Mouse (Mus musculus): ENCODE measurements around the gene Zfp712. TPM values are rescaled to one million over a fixed set of nuclear protein-coding genes. Genes with fewer than 3 reads are reported as not detected.

Zfp712 gene
- polyA plus RNA-seq, 1 experiment = 0.73 TPM

- Histone ChIP-seq H3K27ac (ENCODE audit: control insufficient read depth, insufficient read depth, low read length) (no peak overlapping the region), H3K4me1 (replicated peaks; ENCODE audit: control insufficient read depth, insufficient read depth, low read length) (peaks cover 4% of the 10 kb centered on the region; the same call in 1 of the 2 replicates), H3K4me3 (ENCODE audit: control insufficient read depth, insufficient read depth, low read length) (no peak overlapping the region), H3K27me3 (ENCODE audit: control insufficient read depth, insufficient read depth, low read length) (no peaks in the 10 kb centered on the region), H3K36me3 (ENCODE audit: control insufficient read depth, insufficient read depth, low read length) (no peaks in the 10 kb centered on the region)
- TF ChIP-seq CTCF (IDR thresholded peaks at IDR 0.05; ENCODE audit: borderline replicate concordance, control insufficient read depth, extremely low read depth, insufficient read depth, low read length, poor library complexity) (no peak), POLR2A (IDR thresholded peaks at IDR 0.05; ENCODE audit: control insufficient read depth, extremely low read depth, insufficient read depth, low read length, poor library complexity) (no peak)
- no peak for DNase-seq
- 59% methylated on average over 1 of the region's 1 CpGs for WGBS
Measured at GRCm38 (mm10) chr13:67081946-67082345, 21.0 kb upstream of the Zfp712 start.

- DNase-seq = peak; percentile 58
- Histone ChIP-seq H3K27me3 (ENCODE audit: control insufficient read depth, insufficient read depth, low read length) (no peaks in the 10 kb centered on the region), H3K4me3 (ENCODE audit: control insufficient read depth, insufficient read depth, low read length) (peak overlapping the region; percentile 98), H3K27ac (ENCODE audit: control insufficient read depth, insufficient read depth, low read length) (peak overlapping the region; percentile 67; the same call in 1 of the 2 replicates), H3K4me1 (replicated peaks; ENCODE audit: control insufficient read depth, insufficient read depth, low read length) (peaks cover 4% of the 10 kb centered on the region; the same call in 1 of the 2 replicates), H3K36me3 (ENCODE audit: control insufficient read depth, insufficient read depth, low read length) (no peaks in the 10 kb centered on the region)
- TF ChIP-seq CTCF (IDR thresholded peaks at IDR 0.05; ENCODE audit: borderline replicate concordance, control insufficient read depth, extremely low read depth, insufficient read depth, low read length, poor library complexity) = no peak
- no peak for TF ChIP-seq POLR2A (IDR thresholded peaks at IDR 0.05; ENCODE audit: control insufficient read depth, extremely low read depth, insufficient read depth, low read length, poor library complexity)
- 1% methylated on average over 24 of the region's 24 CpGs for WGBS
Measured at GRCm38 (mm10) chr13:67081142-67081713, 20.3 kb upstream of the Zfp712 start.

GRCm38 (mm10) chr13:67077244-67077643, 16.3 kb upstream of the Zfp712 start:
- Histone ChIP-seq H3K4me1 (replicated peaks; ENCODE audit: control insufficient read depth, insufficient read depth, low read length) (peaks cover 4% of the 10 kb centered on the region; the same call in 1 of the 2 replicates), H3K36me3 (ENCODE audit: control insufficient read depth, insufficient read depth, low read length) (peaks cover 7% of the 10 kb centered on the region), H3K4me3 (ENCODE audit: control insufficient read depth, insufficient read depth, low read length) (no peak overlapping the region), H3K27ac (ENCODE audit: control insufficient read depth, insufficient read depth, low read length) (no peak overlapping the region), H3K27me3 (ENCODE audit: control insufficient read depth, insufficient read depth, low read length) (no peaks in the 10 kb centered on the region)
- TF ChIP-seq POLR2A (IDR thresholded peaks at IDR 0.05; ENCODE audit: control insufficient read depth, extremely low read depth, insufficient read depth, low read length, poor library complexity) (no peak), CTCF (IDR thresholded peaks at IDR 0.05; ENCODE audit: borderline replicate concordance, control insufficient read depth, extremely low read depth, insufficient read depth, low read length, poor library complexity) (no peak)
- WGBS = 96% methylated on average over 2 of the region's 2 CpGs
- DNase-seq = no peak

DNA sequence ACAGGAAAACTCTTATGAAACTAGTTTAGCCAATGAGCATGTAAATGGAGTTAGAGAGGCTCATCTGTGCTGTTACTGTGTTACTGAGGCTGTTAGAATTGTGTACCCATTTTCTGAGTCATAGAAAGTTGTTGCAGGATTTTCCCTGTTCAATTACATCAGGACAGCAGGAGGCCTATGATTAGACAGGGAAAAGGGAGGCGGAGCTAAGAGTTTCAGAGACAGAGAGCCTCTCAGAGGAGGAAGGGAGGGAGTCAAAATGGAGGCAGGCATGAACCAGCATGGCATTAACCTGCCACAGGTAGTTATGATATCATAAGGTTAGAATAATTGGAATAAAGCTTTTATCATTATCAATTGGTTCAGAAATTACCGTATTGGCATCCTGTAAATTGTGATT, 11.8 kb upstream of the Zfp712 start:
- no peaks in the 10 kb centered on the region for H3K27me3 ChIP-seq (ENCODE audit: control insufficient read depth, insufficient read depth, low read length)
- TF ChIP-seq POLR2A (IDR thresholded peaks at IDR 0.05; ENCODE audit: control insufficient read depth, extremely low read depth, insufficient read depth, low read length, poor library complexity) = no peak
- TF ChIP-seq CTCF (IDR thresholded peaks at IDR 0.05; ENCODE audit: borderline replicate concordance, control insufficient read depth, extremely low read depth, insufficient read depth, low read length, poor library complexity) = no peak
- H3K4me1 ChIP-seq (replicated peaks; ENCODE audit: control insufficient read depth, insufficient read depth, low read length) = no peaks in the 10 kb centered on the region
- no peak for DNase-seq
- no peak overlapping the region for H3K27ac ChIP-seq (ENCODE audit: control insufficient read depth, insufficient read depth, low read length)
- H3K4me3 ChIP-seq (ENCODE audit: control insufficient read depth, insufficient read depth, low read length) = no peak overlapping the region
- 92% methylated on average over 2 of the region's 2 CpGs for WGBS
- peaks cover 19% of the 10 kb centered on the region for H3K36me3 ChIP-seq (ENCODE audit: control insufficient read depth, insufficient read depth, low read length)

DNA sequence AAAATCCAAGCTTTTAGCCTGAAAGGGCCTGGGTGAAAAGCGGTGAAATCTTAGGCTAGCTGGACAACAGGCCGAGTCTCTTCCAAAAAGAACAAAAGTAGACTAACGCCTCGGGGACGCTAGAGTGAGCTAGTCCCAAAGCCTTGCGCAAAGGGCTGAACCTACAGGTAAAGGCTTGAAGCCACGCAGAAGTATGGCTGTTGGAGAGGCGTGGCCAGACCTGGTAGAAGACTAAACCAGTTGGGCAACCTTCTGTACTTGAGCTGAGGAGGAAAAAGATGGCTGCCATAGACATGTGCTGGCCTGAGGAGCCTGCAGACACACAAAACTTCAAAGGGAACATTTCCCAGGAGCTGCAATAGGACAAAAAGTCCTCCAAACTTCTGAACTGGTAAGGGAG, 4.4 kb upstream of the Zfp712 start:
- H3K4me3 ChIP-seq (ENCODE audit: control insufficient read depth, insufficient read depth, low read length) = no peak overlapping the region
- H3K27ac ChIP-seq (ENCODE audit: control insufficient read depth, insufficient read depth, low read length) = no peak overlapping the region
- TF ChIP-seq CTCF (IDR thresholded peaks at IDR 0.05; ENCODE audit: borderline replicate concordance, control insufficient read depth, extremely low read depth, insufficient read depth, low read length, poor library complexity) = no peak
- no peak for TF ChIP-seq POLR2A (IDR thresholded peaks at IDR 0.05; ENCODE audit: control insufficient read depth, extremely low read depth, insufficient read depth, low read length, poor library complexity)
- peaks cover 5% of the 10 kb centered on the region; the same call in 1 of the 2 replicates for H3K36me3 ChIP-seq (ENCODE audit: control insufficient read depth, insufficient read depth, low read length)
- H3K27me3 ChIP-seq (ENCODE audit: control insufficient read depth, insufficient read depth, low read length) = no peaks in the 10 kb centered on the region
- DNase-seq = no peak
- 95% methylated on average over 8 of the region's 8 CpGs for WGBS
- no peaks in the 10 kb centered on the region for H3K4me1 ChIP-seq (replicated peaks; ENCODE audit: control insufficient read depth, insufficient read depth, low read length)

DNA sequence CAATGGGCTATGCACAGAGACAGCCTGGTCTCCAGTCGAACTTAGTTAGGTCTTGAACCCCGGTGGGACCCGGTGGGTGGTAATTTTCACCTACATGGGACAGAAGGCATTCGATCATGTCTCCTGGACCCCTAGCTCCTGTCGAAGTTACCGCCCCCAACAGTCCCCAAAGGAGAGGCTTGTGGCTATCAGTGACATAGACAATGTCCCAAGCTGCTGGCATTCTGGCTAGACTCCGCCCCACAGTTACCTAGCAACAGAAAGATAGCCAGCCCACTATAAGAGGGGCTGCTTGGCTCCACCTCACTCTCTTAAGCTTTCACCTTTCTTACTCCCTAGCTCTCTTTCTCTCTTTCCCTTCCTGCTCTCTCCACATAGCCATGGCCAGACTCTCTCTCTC, 1.5 kb upstream of the Zfp712 start:
- Histone ChIP-seq H3K27ac (ENCODE audit: control insufficient read depth, insufficient read depth, low read length) (no peak overlapping the region), H3K27me3 (ENCODE audit: control insufficient read depth, insufficient read depth, low read length) (no peaks in the 10 kb centered on the region), H3K4me1 (replicated peaks; ENCODE audit: control insufficient read depth, insufficient read depth, low read length) (0 out of 2 replicates have a peak, but pooled peaks cover 2% of the 10 kb centered on the region), H3K36me3 (ENCODE audit: control insufficient read depth, insufficient read depth, low read length) (no peaks in the 10 kb centered on the region), H3K4me3 (ENCODE audit: control insufficient read depth, insufficient read depth, low read length) (no peak overlapping the region)
- DNase-seq = no peak
- WGBS = 82% methylated on average over 7 of the region's 7 CpGs
- no peak for TF ChIP-seq POLR2A (IDR thresholded peaks at IDR 0.05; ENCODE audit: control insufficient read depth, extremely low read depth, insufficient read depth, low read length, poor library complexity)
- TF ChIP-seq CTCF (IDR thresholded peaks at IDR 0.05; ENCODE audit: borderline replicate concordance, control insufficient read depth, extremely low read depth, insufficient read depth, low read length, poor library complexity) = no peak
